Mouse (Mus musculus): ENCODE results near the gene Gas7. TPM values are rescaled to one million over a fixed set of nuclear protein-coding genes. Genes with fewer than 3 reads are reported as not detected.

Gene Gas7
- polyA plus RNA-seq, 2 experiments: 9.8 to 18.2 TPM

- Histone ChIP-seq H3K4me2 (replicated peaks; ENCODE audit: low read depth, low read length, severe bottlenecking) (peak overlapping the region; percentile 30), H3K27me3 (ENCODE audit: control insufficient read depth, insufficient read depth, low read length) (no peaks in the 10 kb centered on the region), H3K4me1 (ENCODE audit: control insufficient read depth, insufficient read depth, low read length) (peaks cover 13% of the 10 kb centered on the region), H3K27ac (replicated peaks; ENCODE audit: low read depth, low read length) (peak overlapping the region; percentile 59), H3K36me3 (ENCODE audit: control insufficient read depth, insufficient read depth, low read length) (no peaks in the 10 kb centered on the region), H3K9ac (ENCODE audit: low read depth, low read length, severe bottlenecking) (no peak overlapping the region), H3K4me3 (replicated peaks; ENCODE audit: low read length) (no peak overlapping the region), H3K9me3 (ENCODE audit: control insufficient read depth, low read length) (no peaks in the 10 kb centered on the region)
- ATAC-seq (ENCODE audit: low FRiP score, low read depth) (peak; percentile 86), DNase-seq (ENCODE audit: low spot score) (peak; percentile 86)
- 22% methylated on average over 9 of the region's 9 CpGs for WGBS
- no peak for TF ChIP-seq POLR2A (IDR thresholded peaks at IDR 0.05; ENCODE audit: borderline replicate concordance, extremely low read depth, insufficient read depth, insufficient read length)
Observed at GRCm38 (mm10) chr11:67482217-67482760, 27.1 kb downstream of the Gas7 start.

- H3K4me2 ChIP-seq (replicated peaks; ENCODE audit: low read depth, low read length, severe bottlenecking): no peak overlapping the region
- no peaks in the 10 kb centered on the region for H3K9me3 ChIP-seq (ENCODE audit: control insufficient read depth, low read length)
- H3K9ac ChIP-seq (ENCODE audit: low read depth, low read length, severe bottlenecking): no peak overlapping the region
- H3K4me1 ChIP-seq (ENCODE audit: control insufficient read depth, insufficient read depth, low read length): 0 out of 2 replicates have a peak, but pooled peaks cover 4% of the 10 kb centered on the region
- TF ChIP-seq POLR2A (IDR thresholded peaks at IDR 0.05; ENCODE audit: borderline replicate concordance, extremely low read depth, insufficient read depth, insufficient read length): no peak
- no peaks in the 10 kb centered on the region for H3K27me3 ChIP-seq (ENCODE audit: control insufficient read depth, insufficient read depth, low read length)
- DNase-seq (ENCODE audit: low spot score) (no peak), ATAC-seq (ENCODE audit: low FRiP score, low read depth) (no peak)
- no peak overlapping the region for H3K4me3 ChIP-seq (replicated peaks; ENCODE audit: low read length)
- 83% methylated on average over 12 of the region's 12 CpGs for WGBS
- H3K36me3 ChIP-seq (ENCODE audit: control insufficient read depth, insufficient read depth, low read length): no peaks in the 10 kb centered on the region
- no peak overlapping the region for H3K27ac ChIP-seq (replicated peaks; ENCODE audit: low read depth, low read length)
Observed at GRCm38 (mm10) chr11:67488156-67488555, 32.9 kb downstream of the Gas7 start.

GRCm38 (mm10) chr11:67489647-67490175, 34.5 kb downstream of the Gas7 start:
- DNase-seq (ENCODE audit: low spot score) (no peak), ATAC-seq (ENCODE audit: low FRiP score, low read depth) (no peak)
- Histone ChIP-seq H3K27ac (replicated peaks; ENCODE audit: low read depth, low read length) (no peak overlapping the region), H3K27me3 (ENCODE audit: control insufficient read depth, insufficient read depth, low read length) (no peaks in the 10 kb centered on the region), H3K36me3 (ENCODE audit: control insufficient read depth, insufficient read depth, low read length) (no peaks in the 10 kb centered on the region), H3K9ac (ENCODE audit: low read depth, low read length, severe bottlenecking) (no peak overlapping the region), H3K9me3 (ENCODE audit: control insufficient read depth, low read length) (no peaks in the 10 kb centered on the region), H3K4me3 (replicated peaks; ENCODE audit: low read length) (no peak overlapping the region), H3K4me2 (replicated peaks; ENCODE audit: low read depth, low read length, severe bottlenecking) (no peak overlapping the region), H3K4me1 (ENCODE audit: control insufficient read depth, insufficient read depth, low read length) (0 out of 2 replicates have a peak, but pooled peaks cover 7% of the 10 kb centered on the region)
- 64% methylated on average over 10 of the region's 10 CpGs for WGBS
- TF ChIP-seq POLR2A (IDR thresholded peaks at IDR 0.05; ENCODE audit: borderline replicate concordance, extremely low read depth, insufficient read depth, insufficient read length): no peak

- Histone ChIP-seq H3K36me3 (ENCODE audit: control insufficient read depth, insufficient read depth, low read length) (no peaks in the 10 kb centered on the region), H3K9me3 (ENCODE audit: control insufficient read depth, low read length) (no peaks in the 10 kb centered on the region), H3K4me2 (replicated peaks; ENCODE audit: low read depth, low read length, severe bottlenecking) (no peak overlapping the region), H3K4me1 (ENCODE audit: control insufficient read depth, insufficient read depth, low read length) (0 out of 2 replicates have a peak, but pooled peaks cover 3% of the 10 kb centered on the region), H3K27me3 (ENCODE audit: control insufficient read depth, insufficient read depth, low read length) (no peaks in the 10 kb centered on the region), H3K4me3 (replicated peaks; ENCODE audit: low read length) (no peak overlapping the region), H3K27ac (replicated peaks; ENCODE audit: low read depth, low read length) (no peak overlapping the region), H3K9ac (ENCODE audit: low read depth, low read length, severe bottlenecking) (no peak overlapping the region)
- DNase-seq (ENCODE audit: low spot score) (no peak), ATAC-seq (ENCODE audit: low FRiP score, low read depth) (no peak)
- TF ChIP-seq POLR2A (IDR thresholded peaks at IDR 0.05; ENCODE audit: borderline replicate concordance, extremely low read depth, insufficient read depth, insufficient read length): no peak
- WGBS: 68% methylated on average over 1 of the region's 1 CpGs
Observed at GRCm38 (mm10) chr11:67496796-67497195, 41.6 kb downstream of the Gas7 start.

- no peaks in the 10 kb centered on the region for H3K27me3 ChIP-seq (ENCODE audit: control insufficient read depth, insufficient read depth, low read length)
- H3K4me3 ChIP-seq (replicated peaks; ENCODE audit: low read length): no peak overlapping the region
- no peaks in the 10 kb centered on the region for H3K4me1 ChIP-seq (ENCODE audit: control insufficient read depth, insufficient read depth, low read length)
- H3K9ac ChIP-seq (ENCODE audit: low read depth, low read length, severe bottlenecking): no peak overlapping the region
- DNase-seq (ENCODE audit: low spot score) (no peak), ATAC-seq (ENCODE audit: low FRiP score, low read depth) (no peak)
- no peak overlapping the region for H3K4me2 ChIP-seq (replicated peaks; ENCODE audit: low read depth, low read length, severe bottlenecking)
- no peak for TF ChIP-seq POLR2A (IDR thresholded peaks at IDR 0.05; ENCODE audit: borderline replicate concordance, extremely low read depth, insufficient read depth, insufficient read length)
- WGBS: 100% methylated on average over 2 of the region's 2 CpGs
- no peaks in the 10 kb centered on the region for H3K9me3 ChIP-seq (ENCODE audit: control insufficient read depth, low read length)
- H3K36me3 ChIP-seq (ENCODE audit: control insufficient read depth, insufficient read depth, low read length): no peaks in the 10 kb centered on the region
- H3K27ac ChIP-seq (replicated peaks; ENCODE audit: low read depth, low read length): no peak overlapping the region
Observed at GRCm38 (mm10) chr11:67500115-67500514, 44.9 kb downstream of the Gas7 start.

Data from limb, embryonic 14.5 days (tissue).